Mouse (Mus musculus) WW6 (cell line): ENCODE measurements around the gene Gpr15.

ENCODE experiments used
- DNase-seq: peaks from one replicate; pipeline ENCODE4 v3.0.0-alpha.2; 2013; ENCODE audit warnings: low read depth, low spot score

Gene Gpr15

DNA sequence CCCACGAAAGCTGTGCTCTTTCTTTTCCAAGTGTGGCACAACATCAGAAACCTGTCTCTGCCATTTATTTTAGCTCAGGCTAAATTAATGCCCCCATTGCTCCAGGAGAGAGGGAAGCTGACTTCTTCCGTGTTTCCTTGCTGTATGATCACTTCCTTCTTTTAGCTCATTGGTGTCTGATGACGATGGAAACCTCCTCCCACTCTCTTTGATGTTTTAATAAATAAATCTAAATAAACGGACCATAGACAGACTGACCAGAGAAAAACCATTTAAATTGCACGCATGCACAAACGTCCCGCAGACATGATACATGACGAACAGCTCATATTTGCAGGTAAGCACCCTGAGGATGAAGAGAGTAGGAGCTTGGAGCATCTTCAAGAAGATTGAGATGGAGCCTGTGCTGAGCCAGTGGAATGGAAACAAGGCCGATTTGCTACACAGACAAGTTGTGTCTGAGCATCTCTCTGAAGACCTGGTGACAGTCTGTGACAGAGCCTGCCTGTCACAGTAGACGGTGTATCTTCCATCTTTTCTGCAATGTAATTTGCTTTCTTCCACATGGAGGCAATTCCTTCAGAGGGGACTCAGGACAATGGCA is 16.4 kb downstream of the Gpr15 start:
- DNase-seq = no peak

DNA sequence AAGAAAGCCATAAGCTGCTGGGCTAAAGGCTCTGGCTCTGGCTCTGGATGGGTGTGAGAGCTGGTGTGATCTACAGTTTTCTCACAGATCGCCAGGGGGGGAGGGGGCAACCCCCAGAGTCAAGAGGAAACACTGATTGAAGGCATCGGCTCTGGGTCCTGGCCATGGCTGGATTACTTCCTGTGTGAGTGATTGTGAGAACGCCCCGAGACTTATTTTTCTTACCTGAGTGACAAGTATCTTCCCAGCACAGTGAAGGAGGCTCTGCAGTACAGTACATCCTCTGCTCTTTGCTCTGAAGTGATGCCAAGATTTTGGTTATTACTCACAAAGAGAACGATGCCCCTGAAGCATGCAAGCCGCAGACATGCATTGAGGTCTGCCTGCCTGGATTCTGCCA is 17.1 kb downstream of the Gpr15 start:
- DNase-seq = no peak

DNA sequence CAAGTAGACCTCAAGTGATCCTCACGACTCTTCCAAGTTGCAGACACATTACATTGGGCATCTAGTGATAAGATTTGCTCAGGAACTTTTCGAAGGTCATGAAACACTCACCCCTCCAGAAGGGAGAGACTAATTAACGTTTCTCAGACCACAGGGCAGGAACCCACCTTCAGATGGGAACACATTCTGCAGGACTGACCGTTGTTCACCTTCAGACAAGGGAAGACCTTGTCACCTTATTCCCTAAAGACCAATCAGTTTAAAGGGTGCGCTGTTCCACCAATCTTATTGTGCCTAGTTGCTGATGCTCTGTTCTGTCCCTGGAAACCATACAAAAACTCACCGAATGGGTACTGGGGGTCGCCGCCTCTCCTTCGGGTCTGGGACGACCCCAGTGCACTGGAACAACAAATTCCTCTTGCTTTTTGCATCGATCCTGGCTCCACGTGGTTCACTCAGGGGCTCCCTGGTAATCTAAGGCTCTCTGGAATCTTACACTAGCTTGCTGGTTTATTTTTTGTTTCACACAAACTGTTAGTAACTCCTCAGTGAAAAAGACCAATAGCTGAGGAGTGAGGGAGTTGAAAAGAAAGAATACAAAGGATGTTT is 17.9 kb downstream of the Gpr15 start:
- no peak for DNase-seq

GRCm38 (mm10) chr16:58700174-58700573 is 18.7 kb downstream of the Gpr15 start:
- no peak for DNase-seq

- no peak for DNase-seq
Observed at GRCm38 (mm10) chr16:58697261-58697660, 21.6 kb downstream of the Gpr15 start.

GRCm38 (mm10) chr16:58696796-58697195 is 22.1 kb downstream of the Gpr15 start:
- no peak for DNase-seq

DNA sequence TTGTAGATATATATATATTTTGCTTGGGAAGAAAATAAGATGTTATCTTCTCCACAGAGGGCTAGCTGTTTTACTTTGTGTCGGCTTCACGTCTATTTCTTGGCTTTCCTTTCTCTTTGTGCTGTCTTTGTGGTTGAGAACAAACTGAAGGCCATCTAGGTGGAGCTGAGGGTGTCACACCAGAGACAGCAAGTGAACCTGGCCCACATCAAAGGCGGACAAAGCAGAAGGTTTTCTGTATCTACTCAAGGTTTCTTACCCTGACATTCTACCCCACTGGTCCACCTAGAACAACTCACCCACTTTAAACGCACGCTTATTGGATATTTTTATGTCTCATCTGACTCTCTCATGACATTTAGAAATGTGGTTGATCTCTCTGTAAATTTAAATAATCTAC is 24.8 kb downstream of the Gpr15 start:
- no peak for DNase-seq

DNA sequence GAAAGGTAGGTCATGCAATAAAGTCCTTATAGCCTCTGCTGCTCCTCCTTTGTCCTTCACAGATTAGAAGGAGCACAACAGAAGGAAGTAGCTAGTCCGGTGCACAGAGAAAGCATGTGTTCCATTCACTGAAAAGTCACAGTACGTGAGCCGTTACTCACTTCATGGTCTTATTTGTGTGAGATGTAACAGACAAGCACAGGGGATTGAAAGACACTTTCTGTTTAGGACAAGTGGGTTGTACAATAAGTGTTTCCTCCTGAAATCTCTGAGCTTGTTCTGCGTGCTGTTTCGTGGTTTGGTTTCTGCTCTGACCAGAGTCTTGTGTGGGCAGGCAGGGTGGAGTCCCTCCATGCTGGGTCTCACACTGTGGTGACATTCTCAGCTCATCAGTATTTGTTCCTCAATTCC is 28.5 kb downstream of the Gpr15 start:
- no peak for DNase-seq

GRCm38 (mm10) chr16:58689555-58690169 is 29.2 kb downstream of the Gpr15 start:
- no peak for DNase-seq

DNA sequence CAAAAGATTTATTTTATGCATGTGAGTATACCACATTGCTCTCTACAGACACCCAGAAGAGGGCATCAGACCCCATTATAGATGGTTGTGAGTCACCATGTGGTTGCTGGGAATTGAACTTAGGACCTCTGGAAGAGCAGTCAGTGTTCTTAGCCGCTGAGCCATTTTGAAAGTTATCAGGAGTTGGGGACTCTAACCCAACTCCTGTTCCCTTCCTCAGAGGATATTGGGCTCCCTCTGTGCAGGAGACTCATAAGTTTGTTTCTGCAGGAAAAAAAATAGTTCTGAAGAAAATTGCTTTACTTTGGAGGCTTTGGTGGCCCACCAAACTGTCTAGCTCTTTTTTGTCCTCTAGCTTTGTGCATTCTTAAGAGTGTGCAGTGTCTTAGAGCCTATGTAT is 30.3 kb downstream of the Gpr15 start:
- no peak for DNase-seq

DNA sequence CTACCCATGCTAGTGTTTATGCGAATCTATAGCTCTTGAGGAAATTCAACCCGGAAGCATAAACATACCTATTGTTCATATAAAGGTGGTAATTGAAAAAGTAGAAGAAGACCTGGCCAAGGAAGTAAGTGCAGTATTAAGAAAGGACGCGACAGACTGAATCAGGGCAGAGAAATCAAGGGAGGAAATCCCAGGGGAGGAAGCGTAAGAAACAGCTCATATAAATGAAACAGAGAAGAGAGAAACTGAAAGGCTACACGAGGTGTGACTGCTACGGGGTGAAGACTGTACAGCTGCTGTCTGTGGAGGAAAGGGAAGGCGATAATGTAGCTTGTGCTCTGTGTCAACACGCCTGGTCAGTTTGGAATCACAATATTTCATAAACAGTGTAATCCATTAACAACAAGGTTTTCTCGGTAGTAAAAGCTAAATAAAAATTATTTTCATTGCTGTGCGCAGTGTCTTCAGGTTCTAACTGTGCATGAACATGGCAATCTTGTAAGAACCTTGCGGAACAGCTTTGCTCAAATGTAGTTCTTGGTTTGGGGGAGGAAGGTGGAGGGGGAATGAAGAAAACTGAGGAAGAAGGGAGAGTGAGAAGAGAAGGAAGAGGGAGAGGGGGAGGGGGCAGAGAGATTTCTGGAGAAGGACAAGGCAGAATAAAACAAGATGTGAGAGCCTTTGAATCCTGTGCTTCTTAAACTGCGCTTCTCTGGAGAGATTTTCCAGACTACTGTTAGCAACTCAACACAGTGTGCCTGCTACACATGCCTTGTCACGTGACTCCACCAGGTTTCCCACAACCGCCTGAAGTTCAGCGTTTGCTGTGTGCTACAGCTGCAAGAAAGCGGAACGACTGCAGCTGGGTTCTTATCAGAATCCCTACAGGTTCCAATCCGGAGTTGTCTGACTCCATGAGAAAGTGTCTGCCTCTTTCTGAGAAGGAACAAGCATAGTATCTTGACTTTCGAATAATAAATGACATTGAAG is 33.0 kb downstream of the Gpr15 start:
- no peak for DNase-seq

DNA sequence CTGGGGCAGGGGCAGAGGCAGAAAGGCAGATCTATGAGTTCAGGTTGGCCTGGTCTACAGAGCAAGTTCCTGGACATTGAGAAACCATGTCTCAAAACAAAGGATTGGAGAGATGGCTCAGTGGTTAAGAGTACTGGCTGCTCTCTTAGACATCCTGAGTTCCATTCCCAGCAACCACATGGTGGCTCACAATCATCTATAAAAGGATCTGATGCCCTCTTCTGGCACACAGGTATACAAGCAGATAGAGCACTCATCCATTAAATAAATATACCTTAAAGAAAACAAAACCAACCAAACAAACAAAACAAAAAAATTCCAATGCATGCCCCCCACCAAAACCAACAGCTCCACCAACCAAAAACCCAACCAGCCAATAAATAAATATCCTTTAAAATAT is 34.3 kb downstream of the Gpr15 start:
- no peak for DNase-seq

DNA sequence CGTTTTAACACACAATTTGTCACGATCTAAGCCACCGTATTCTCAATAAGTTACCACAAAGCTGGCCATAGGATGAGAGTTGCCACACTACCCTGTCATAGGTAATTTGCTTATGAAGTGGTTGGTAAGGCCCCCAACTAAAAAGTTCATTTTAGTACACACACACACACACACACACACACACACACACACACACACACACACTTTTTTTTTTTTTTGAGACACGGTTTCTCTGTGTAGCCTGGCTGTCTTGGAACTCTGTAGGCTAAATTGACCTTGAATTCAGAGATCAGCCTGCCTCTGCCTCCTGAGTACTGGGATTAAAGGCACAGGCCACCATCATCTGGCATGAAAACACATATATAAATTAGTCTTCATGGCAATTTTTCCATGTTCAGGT is 35.0 kb downstream of the Gpr15 start:
- no peak for DNase-seq

- no peak for DNase-seq
Observed at GRCm38 (mm10) chr16:58682870-58683269, 36.0 kb downstream of the Gpr15 start.

GRCm38 (mm10) chr16:58682046-58682445 is 36.8 kb downstream of the Gpr15 start:
- no peak for DNase-seq

DNA sequence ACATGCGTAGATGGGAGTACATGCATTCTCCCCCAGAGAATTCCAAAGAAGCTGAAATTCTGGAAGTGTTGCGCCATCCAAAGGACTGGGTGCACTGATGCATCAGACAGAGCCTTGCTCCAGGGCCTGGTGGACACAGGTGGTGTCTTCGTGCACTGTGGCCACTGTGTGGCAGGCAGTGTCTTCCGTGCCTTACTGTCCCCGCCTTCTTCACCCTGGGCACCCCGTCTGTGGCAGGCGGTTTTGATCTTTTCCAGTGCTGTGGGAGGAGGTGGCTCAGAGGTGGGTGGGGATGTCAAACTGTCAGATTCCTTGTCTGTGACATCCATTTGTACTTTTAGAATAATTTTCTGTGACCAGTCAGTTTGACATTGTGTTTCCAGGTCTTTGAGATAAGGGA is 40.2 kb downstream of the Gpr15 start:
- DNase-seq = no peak

- DNase-seq = no peak
Observed at GRCm38 (mm10) chr16:58677491-58677890, 41.4 kb downstream of the Gpr15 start.

DNA sequence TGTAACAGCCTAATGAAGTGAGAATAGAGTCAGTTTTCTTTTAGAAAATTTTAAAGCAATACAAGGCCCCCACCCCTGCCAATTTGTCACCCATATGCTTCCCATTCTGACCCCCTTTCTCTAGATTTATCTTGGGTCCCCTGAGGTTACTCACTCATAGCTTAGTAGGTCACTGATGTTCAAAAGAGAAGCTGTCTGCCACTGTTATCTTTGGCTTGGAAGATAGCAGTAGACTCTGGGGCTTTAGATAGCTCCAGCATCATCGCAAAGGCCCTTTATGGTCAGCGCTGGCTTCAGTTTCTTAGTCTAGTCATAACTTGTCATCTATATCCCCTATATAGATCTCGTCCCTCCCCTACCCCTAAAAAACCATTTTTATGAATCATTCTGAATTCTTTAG is 42.2 kb downstream of the Gpr15 start:
- DNase-seq = no peak

- DNase-seq = no peak
Observed at GRCm38 (mm10) chr16:58676156-58676555, 42.7 kb downstream of the Gpr15 start.

DNA sequence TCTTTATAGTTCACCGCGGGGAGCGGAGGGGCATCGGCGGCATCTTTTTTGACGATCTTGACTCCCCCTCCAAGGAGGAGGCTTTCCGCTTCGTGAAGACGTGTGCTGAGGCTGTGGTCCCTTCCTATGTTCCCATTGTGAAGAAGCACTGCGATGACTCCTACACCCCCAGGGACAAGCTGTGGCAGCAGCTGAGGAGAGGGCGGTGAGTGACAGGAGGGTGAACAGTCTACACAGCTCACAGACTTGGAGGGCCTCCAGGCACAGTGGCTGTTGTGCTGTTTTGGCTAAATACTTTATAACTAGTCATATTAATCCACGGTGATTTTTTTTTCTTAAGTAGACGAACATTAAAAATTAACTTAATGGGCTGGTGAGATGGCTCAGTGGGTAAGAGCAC is 43.6 kb downstream of the Gpr15 start:
- DNase-seq = no peak

- no peak for DNase-seq
Observed at GRCm38 (mm10) chr16:58673811-58674410, 45.0 kb downstream of the Gpr15 start.

GRCm38 (mm10) chr16:58672396-58672795 is 46.5 kb downstream of the Gpr15 start:
- DNase-seq = no peak
